Mouse (Mus musculus) MEL (cell line): ENCODE results near the gene Zfp648. TPM values are rescaled to one million over a fixed set of nuclear protein-coding genes. Genes with fewer than 3 reads are reported as not detected.

Experiments used
- DNase-seq: peaks from one replicate; pipeline ENCODE4 v3.0.0; 2011; ENCODE audit warnings: low read depth, low spot score
- H3K27ac ChIP-seq: 2 replicates; pipeline ENCODE4 v1.5.1; 2012; ENCODE audit warnings: low read depth, mild to moderate bottlenecking, control low read depth, low read length, moderate library complexity; ENCODE audit not compliant: control insufficient read depth
- H3K27me3 ChIP-seq, 2 experiments: fragments of 150-350 bp in 1 of 2; sonication (generic) in 1 of 2; 2 replicates each; pipeline ENCODE4 v1.6.1; 2012; ENCODE audit warnings: low read length in 2 of 2, mild to moderate bottlenecking in 2 of 2, improper control_type of control experiment in 1 of 2, moderate library complexity in 1 of 2; ENCODE audit not compliant: insufficient read depth in 2 of 2, control insufficient read depth in 1 of 2
- H3K36me3 ChIP-seq, 2 experiments: 2 replicates each; pipeline ENCODE4 v1.6.1; 2012 to 2014; ENCODE audit warnings: low read length in 2 of 2, improper control_type of control experiment in 1 of 2, inconsistent platforms in 1 of 2, mild to moderate bottlenecking in 1 of 2; ENCODE audit not compliant: insufficient read depth in 2 of 2, control insufficient read depth in 1 of 2
- H3K4me1 ChIP-seq, 2 experiments: fragments of 150-350 bp in 1 of 2; sonication (generic) in 1 of 2; 2 replicates each; pipeline ENCODE4 v1.6.1; 2012; ENCODE audit warnings: low read length in 2 of 2, improper control_type of control experiment in 1 of 2, mild to moderate bottlenecking in 1 of 2; ENCODE audit not compliant: insufficient read depth in 2 of 2, control insufficient read depth in 1 of 2
- H3K4me3 ChIP-seq, 2 experiments: fragments of 150-350 bp in 1 of 2; sonication (generic) in 1 of 2; 2 replicates each; pipeline ENCODE4 v1.5.1; 2012; ENCODE audit warnings: low read depth in 2 of 2, low read length in 2 of 2, mild to moderate bottlenecking in 2 of 2, moderate library complexity in 2 of 2, control low read depth in 1 of 2, improper control_type of control experiment in 1 of 2; ENCODE audit not compliant: control insufficient read depth in 1 of 2, insufficient read depth in 1 of 2
- H3K79me2 ChIP-seq: 2 replicates; pipeline ENCODE4 v1.6.1; 2012; ENCODE audit warnings: mild to moderate bottlenecking, low read length, moderate library complexity; ENCODE audit not compliant: control insufficient read depth, poor library complexity, insufficient read depth
- H3K9ac ChIP-seq: 2 replicates; pipeline ENCODE4 v1.6.1; 2012; ENCODE audit warnings: low read depth, mild to moderate bottlenecking, control low read depth, low read length, moderate library complexity; ENCODE audit not compliant: control insufficient read depth, poor library complexity, severe bottlenecking
- H3K9me3 ChIP-seq: fragments of 150-350 bp; sonication (generic); replicated peaks from 2 replicates; pipeline ENCODE4 v1.6.1; 2012; ENCODE audit warnings: mild to moderate bottlenecking, low read length, improper control_type of control experiment, moderate library complexity; ENCODE audit not compliant: insufficient read depth
- E2F4 ChIP-seq: IDR thresholded peaks from 2 replicates; pipeline ENCODE4 v1.6.1; 2011; ENCODE audit warnings: low read depth, low read length, improper control_type of control experiment, borderline replicate concordance
- EP300 ChIP-seq, 2 experiments: IDR thresholded peaks; 2 replicates each; pipeline ENCODE4 v1.6.1; 2011; ENCODE audit warnings: improper control_type of control experiment in 2 of 2, low read length in 2 of 2, low read depth in 1 of 2, mild to moderate bottlenecking in 1 of 2
- ETS1 ChIP-seq: IDR thresholded peaks from 2 replicates; pipeline ENCODE4 v1.6.1; 2012; ENCODE audit warnings: low read depth, mild to moderate bottlenecking, inconsistent platforms, low read length, improper control_type of control experiment, moderate library complexity
- HCFC1 ChIP-seq: IDR thresholded peaks from 2 replicates; pipeline ENCODE4 v1.6.1; 2012; ENCODE audit warnings: low read depth, mild to moderate bottlenecking, inconsistent platforms, low read length, improper control_type of control experiment, moderate library complexity
- MAFK ChIP-seq: IDR thresholded peaks from 2 replicates; pipeline ENCODE4 v1.6.1; 2011; ENCODE audit warnings: low read depth, mild to moderate bottlenecking, low read length, improper control_type of control experiment, borderline replicate concordance
- NELFE ChIP-seq: IDR thresholded peaks from 2 replicates; pipeline ENCODE4 v1.6.1; 2011; ENCODE audit warnings: low read depth, low read length, improper control_type of control experiment
- NRF1 ChIP-seq: IDR thresholded peaks from 2 replicates; pipeline ENCODE4 v1.6.1; 2014; ENCODE audit warnings: low read depth, mild to moderate bottlenecking, inconsistent platforms, low read length, improper control_type of control experiment, moderate library complexity; ENCODE audit not compliant: poor library complexity, insufficient read depth, severe bottlenecking
- SMC3 ChIP-seq: IDR thresholded peaks from 2 replicates; pipeline ENCODE4 v1.6.1; 2011; ENCODE audit warnings: low read depth, low read length, improper control_type of control experiment
- TCF12 ChIP-seq: IDR thresholded peaks from 2 replicates; pipeline ENCODE4 v1.6.1; 2014; ENCODE audit warnings: low read depth, mild to moderate bottlenecking, inconsistent platforms, low read length, improper control_type of control experiment, moderate library complexity
- UBTF ChIP-seq: IDR thresholded peaks from 2 replicates; pipeline ENCODE4 v1.6.1; 2012; ENCODE audit warnings: low read depth, mild to moderate bottlenecking, inconsistent platforms, low read length, improper control_type of control experiment, moderate library complexity, borderline replicate concordance; ENCODE audit not compliant: insufficient read depth
- USF2 ChIP-seq, 2 experiments: IDR thresholded peaks; 2 replicates each; pipeline ENCODE4 v1.6.1; 2011 to 2012; ENCODE audit warnings: improper control_type of control experiment in 2 of 2, low read length in 2 of 2, borderline replicate concordance in 1 of 2, inconsistent platforms in 1 of 2, low read depth in 1 of 2, mild to moderate bottlenecking in 1 of 2; ENCODE audit not compliant: insufficient read depth in 1 of 2
- ZMIZ1 ChIP-seq: IDR thresholded peaks from 2 replicates; pipeline ENCODE4 v1.6.1; 2012; ENCODE audit warnings: low read depth, mild to moderate bottlenecking, inconsistent platforms, low read length, improper control_type of control experiment, moderate library complexity
- polyA plus RNA-seq, 2 experiments: library from polyadenylated mRNA; stranded (reverse) in 1 of 2; unstranded in 1 of 2; fragments of >175 nt in 1 of 2; fragments of >200 nt in 1 of 2; gene quantifications; 2 replicates each; pipeline versions ENCODE4 v1.2.1 to v1.2.4; 2012; ENCODE audit warnings: low replicate concordance in 2 of 2, low read depth in 1 of 2; ENCODE audit not compliant: insufficient read length in 2 of 2, insufficient read depth in 1 of 2, missing spikeins in 1 of 2
- total RNA-seq: library from RNA; depleted of rRNA; stranded (reverse); fragments of 300-350 nt; gene quantifications from 2 replicates; pipeline ENCODE4 v1.2.3, GENCODE M21; 2012

Zfp648 gene
- total and polyA plus RNA-seq, 3 experiments, result not detected

DNA sequence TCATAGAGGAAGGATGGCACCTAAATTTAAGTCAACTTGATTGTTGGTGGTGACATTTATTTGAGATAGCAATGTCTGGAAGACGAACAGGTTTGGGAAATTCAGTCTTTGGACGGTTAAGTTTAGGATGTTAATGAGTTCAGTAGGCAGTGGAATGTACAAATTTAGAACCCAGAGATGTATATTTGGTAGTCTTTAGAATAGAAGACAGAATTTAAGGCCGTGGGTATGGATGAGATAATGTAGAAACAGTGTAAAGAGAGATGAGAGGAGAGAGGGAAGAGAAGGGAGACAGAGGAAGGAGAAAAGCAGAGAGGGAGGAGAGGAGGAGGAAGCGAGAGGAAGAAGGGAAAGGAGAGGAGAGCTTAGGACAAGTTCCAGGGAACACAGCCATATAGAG lies 12.8 kb upstream of the Zfp648 start:
- H3K9ac ChIP-seq, result no peak overlapping the region
- H3K4me1 ChIP-seq, result no peaks in the 10 kb centered on the region
- no peaks in the 10 kb centered on the region for H3K36me3 ChIP-seq
- H3K4me3 ChIP-seq, result no peak overlapping the region
- no peak for TF ChIP-seq USF2 (IDR thresholded peaks at IDR 0.05; ENCODE audit: borderline replicate concordance in 1 of 2, insufficient read depth in 1 of 2, low read depth in 1 of 2, low read length in 2 of 2)
- TF ChIP-seq NELFE, result no peak
- H3K9me3 ChIP-seq, result no peaks in the 10 kb centered on the region
- H3K79me2 ChIP-seq, result no peaks in the 10 kb centered on the region
- DNase-seq, result no peak
- no peak overlapping the region for H3K27ac ChIP-seq
- no peaks in the 10 kb centered on the region for H3K27me3 ChIP-seq

DNA sequence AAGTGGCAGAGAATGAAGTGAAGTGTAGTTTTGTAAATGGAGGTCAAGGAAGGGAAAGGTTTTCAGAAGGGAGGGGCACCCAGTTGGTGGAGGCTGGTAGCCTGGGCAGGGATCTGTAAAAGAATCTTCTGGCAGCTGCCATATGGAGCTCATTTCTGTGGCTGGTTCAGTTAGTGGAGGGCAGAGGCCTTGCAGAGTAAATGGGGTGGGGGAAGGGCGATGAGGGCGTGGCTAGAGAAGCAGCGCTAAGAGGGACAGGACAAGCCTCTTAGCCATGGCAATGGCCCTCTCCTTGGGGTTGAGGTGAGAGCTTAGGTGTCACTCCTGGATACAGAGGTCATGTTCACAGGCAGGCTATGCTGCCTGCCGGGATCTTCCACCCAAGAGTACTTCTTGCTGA lies 12.4 kb upstream of the Zfp648 start:
- H3K9me3 ChIP-seq, result no peaks in the 10 kb centered on the region
- no peaks in the 10 kb centered on the region for H3K79me2 ChIP-seq
- no peaks in the 10 kb centered on the region for H3K4me1 ChIP-seq
- TF ChIP-seq EP300 (IDR thresholded peaks at IDR 0.05; ENCODE audit: low read depth in 1 of 2, low read length in 2 of 2) (no peak), HCFC1 (no peak), TCF12 (no peak), E2F4 (no peak)
- TF ChIP-seq, all 39 proteins: peak for 0
- DNase-seq, result no peak
- Histone ChIP-seq H3K27me3 (no peaks in the 10 kb centered on the region), H3K9ac (no peak overlapping the region), H3K36me3 (no peaks in the 10 kb centered on the region), H3K27ac (no peak overlapping the region), H3K4me3 (no peak overlapping the region)

GRCm38 (mm10) chr1:154189842-154190530 lies 11.0 kb upstream of the Zfp648 start:
- no peak overlapping the region for H3K9ac ChIP-seq
- no peaks in the 10 kb centered on the region for H3K4me1 ChIP-seq
- H3K79me2 ChIP-seq, result no peaks in the 10 kb centered on the region
- no peaks in the 10 kb centered on the region for H3K9me3 ChIP-seq
- no peak for DNase-seq
- no peak overlapping the region for H3K27ac ChIP-seq
- no peak overlapping the region for H3K4me3 ChIP-seq
- H3K36me3 ChIP-seq, result no peaks in the 10 kb centered on the region
- no peaks in the 10 kb centered on the region for H3K27me3 ChIP-seq
- TF ChIP-seq UBTF (no peak), ETS1 (no peak), SMC3 (no peak), NRF1 (no peak), MAFK (no peak), ZMIZ1 (no peak)
